Mouse (Mus musculus) midbrain, embryonic 13.5 days (tissue): ENCODE results near the gene Sod1. TPM values are rescaled to one million over a fixed set of nuclear protein-coding genes. Genes with fewer than 3 reads are reported as not detected.
"Not testable (repeated sequence)": the region's sequence is repeated elsewhere in the genome, so short reads cannot be mapped to it uniquely, and the experiment has no call there.

Experiments
- ATAC-seq: fragments of 200-750 bp; cut with Nextera tagmentation; 2 replicates; pipeline ENCODE4 v1.8.0; 2017; ENCODE audit warnings: mild to moderate bottlenecking, moderate TSS enrichment, moderate library complexity
- H3K27ac ChIP-seq: fragments of 300-500 bp; sonication (generic); 2 replicates; pipeline ENCODE4 v1.5.1; 2015; ENCODE audit warnings: inconsistent platforms, mild to moderate bottlenecking, moderate library complexity
- H3K27me3 ChIP-seq: fragments of 300-500 bp; sonication (generic); 2 replicates; pipeline ENCODE4 v1.6.1; 2015; ENCODE audit warnings: mild to moderate bottlenecking, inconsistent platforms
- H3K36me3 ChIP-seq: fragments of 300-500 bp; sonication (generic); 2 replicates; pipeline ENCODE4 v1.6.1; 2015; ENCODE audit warnings: mild to moderate bottlenecking, inconsistent platforms
- H3K4me1 ChIP-seq: fragments of 300-500 bp; sonication (generic); replicated peaks from 2 replicates; pipeline ENCODE4 v1.6.1; 2015; ENCODE audit warnings: inconsistent platforms
- H3K4me2 ChIP-seq: fragments of 300-500 bp; sonication (generic); replicated peaks from 2 replicates; pipeline ENCODE4 v1.6.1; 2015; ENCODE audit warnings: moderate library complexity, mild to moderate bottlenecking, inconsistent platforms
- H3K4me3 ChIP-seq: fragments of 300-500 bp; sonication (generic); replicated peaks from 2 replicates; pipeline ENCODE4 v1.5.1; 2015; ENCODE audit warnings: mild to moderate bottlenecking, inconsistent platforms
- H3K9ac ChIP-seq: fragments of 300-500 bp; sonication (generic); replicated peaks from 2 replicates; pipeline ENCODE4 v1.6.1; 2015; ENCODE audit warnings: mild to moderate bottlenecking, inconsistent platforms
- H3K9me3 ChIP-seq: fragments of 300-500 bp; sonication (generic); 2 replicates; pipeline ENCODE4 v1.6.1; 2016; ENCODE audit warnings: mild to moderate bottlenecking, inconsistent platforms
- WGBS: fragments of 180-500 bp; shearing (Covaris S2); methylation state at CpG from one replicate; pipeline ENCODE4 v1.1.7; 2015; 5-methylcytosine and 5-hydroxymethylcytosine counted together
- polyA plus RNA-seq: library from polyadenylated mRNA; unstranded; fragments of >200 nt; fragmentation: Nextera tagmentation; extraction: Ambion mirVana; gene quantifications from 2 replicates; pipeline ENCODE4 v1.2.1, GENCODE M21; 2015

Sod1 gene
- polyA plus RNA-seq, 1 experiment from 2014 or later, result 826 TPM

- 92% methylated on average over 10 of the region's 10 CpGs for WGBS
These were observed 13.1 kb downstream of the Sod1 start for GRCm38 (mm10) chr16:90233702-90234101.

GRCm38 (mm10) chr16:90234617-90235016 is 14.1 kb downstream of the Sod1 start:
- Histone ChIP-seq H3K4me1 (no peaks in the 10 kb centered on the region), H3K36me3 (peaks cover 31% of the 10 kb centered on the region), H3K4me2 (no peak overlapping the region), H3K27me3 (no peaks in the 10 kb centered on the region), H3K9me3 (no peaks in the 10 kb centered on the region), H3K9ac (no peak overlapping the region), H3K4me3 (no peak overlapping the region), H3K27ac (no peak overlapping the region)
- ATAC-seq, result no peak
- WGBS, result 83% methylated on average over 6 of the region's 6 CpGs

More at GRCm38 (mm10) chr16:90233702-90234101, 13.1 kb downstream of the Sod1 start:
- no peak overlapping the region for H3K4me3 ChIP-seq
- H3K4me1 ChIP-seq, result no peaks in the 10 kb centered on the region
- no peak overlapping the region for H3K4me2 ChIP-seq
- H3K9ac ChIP-seq, result no peak overlapping the region
- H3K9me3 ChIP-seq, result no peaks in the 10 kb centered on the region
- no peaks in the 10 kb centered on the region for H3K27me3 ChIP-seq
- H3K36me3 ChIP-seq, result peaks cover 28% of the 10 kb centered on the region
- ATAC-seq, result no peak
- no peak overlapping the region for H3K27ac ChIP-seq

- no peaks in the 10 kb centered on the region for H3K27me3 ChIP-seq
- H3K36me3 ChIP-seq, result peaks cover 31% of the 10 kb centered on the region
- no peaks in the 10 kb centered on the region for H3K4me1 ChIP-seq
- WGBS, result 95% methylated on average over 3 of the region's 3 CpGs
- no peak overlapping the region for H3K4me3 ChIP-seq
- no peaks in the 10 kb centered on the region for H3K9me3 ChIP-seq
- no peak for ATAC-seq
- H3K4me2 ChIP-seq, result no peak overlapping the region
- no peak overlapping the region for H3K27ac ChIP-seq
- no peak overlapping the region for H3K9ac ChIP-seq
These were observed 14.6 kb downstream of the Sod1 start for GRCm38 (mm10) chr16:90235188-90235587.

- Histone ChIP-seq H3K4me1 (0 out of 2 replicates have a peak, but pooled peaks cover 3% of the 10 kb centered on the region), H3K36me3 (peaks cover 62% of the 10 kb centered on the region), H3K9ac (no peak overlapping the region), H3K4me2 (no peak overlapping the region), H3K27me3 (no peaks in the 10 kb centered on the region), H3K27ac (no peak overlapping the region), H3K4me3 (no peak overlapping the region), H3K9me3 (no peaks in the 10 kb centered on the region)
- 90% methylated on average over 6 of the region's 6 CpGs for whole genome bisulfite sequencing
- no peak for ATAC-seq
These were observed 18.7 kb downstream of the Sod1 start for GRCm38 (mm10) chr16:90239128-90239746.

- H3K9ac ChIP-seq, result no peak overlapping the region
- no peak overlapping the region for H3K4me3 ChIP-seq
- no peaks in the 10 kb centered on the region for H3K9me3 ChIP-seq
- peaks cover 78% of the 10 kb centered on the region for H3K36me3 ChIP-seq
- no peak for ATAC-seq
- no peak overlapping the region for H3K27ac ChIP-seq
- H3K27me3 ChIP-seq, result no peaks in the 10 kb centered on the region
- no peak overlapping the region for H3K4me2 ChIP-seq
- 0 out of 2 replicates have a peak, but pooled peaks cover 3% of the 10 kb centered on the region for H3K4me1 ChIP-seq
- 89% methylated on average over 4 of the region's 4 CpGs for whole genome bisulfite sequencing
These were observed 21.3 kb downstream of the Sod1 start for GRCm38 (mm10) chr16:90241875-90242274.

GRCm38 (mm10) chr16:90242426-90243304 is 22.1 kb downstream of the Sod1 start:
- 71% methylated on average over 17 of the region's 17 CpGs for WGBS
- Histone ChIP-seq H3K4me3 (no peak overlapping the region), H3K9ac (no peak overlapping the region), H3K36me3 (peaks cover 84% of the 10 kb centered on the region), H3K4me2 (no peak overlapping the region), H3K9me3 (no peaks in the 10 kb centered on the region), H3K4me1 (0 out of 2 replicates have a peak, but pooled peaks cover 3% of the 10 kb centered on the region), H3K27me3 (no peaks in the 10 kb centered on the region), H3K27ac (no peak overlapping the region)
- peak; percentile 50; the same call in 1 of the 2 replicates for ATAC-seq

GRCm38 (mm10) chr16:90250099-90250498 is 29.5 kb downstream of the Sod1 start:
- no peak overlapping the region for H3K9ac ChIP-seq
- H3K36me3 ChIP-seq, result peaks cover 75% of the 10 kb centered on the region
- no peak for ATAC-seq
- no peaks in the 10 kb centered on the region for H3K4me1 ChIP-seq
- H3K27ac ChIP-seq, result no peak overlapping the region
- no peaks in the 10 kb centered on the region for H3K27me3 ChIP-seq
- H3K4me3 ChIP-seq, result no peak overlapping the region
- H3K9me3 ChIP-seq, result no peaks in the 10 kb centered on the region
- H3K4me2 ChIP-seq, result no peak overlapping the region
- 88% methylated on average over 7 of the region's 7 CpGs for WGBS

GRCm38 (mm10) chr16:90251256-90251655 is 30.7 kb downstream of the Sod1 start:
- H3K36me3 ChIP-seq, result peaks cover 68% of the 10 kb centered on the region

GRCm38 (mm10) chr16:90252521-90252920 is 32.0 kb downstream of the Sod1 start:
- H3K36me3 ChIP-seq, result peaks cover 69% of the 10 kb centered on the region
- no peak overlapping the region for H3K4me2 ChIP-seq
- no peaks in the 10 kb centered on the region for H3K4me1 ChIP-seq
- H3K4me3 ChIP-seq, result no peak overlapping the region
- WGBS, result 96% methylated on average over 2 of the region's 2 CpGs
- no peak overlapping the region for H3K9ac ChIP-seq
- no peaks in the 10 kb centered on the region for H3K27me3 ChIP-seq
- ATAC-seq, result no peak
- no peaks in the 10 kb centered on the region for H3K9me3 ChIP-seq
- no peak overlapping the region for H3K27ac ChIP-seq

More at GRCm38 (mm10) chr16:90251256-90251655, 30.7 kb downstream of the Sod1 start:
- not testable (repeated sequence) for H3K27ac ChIP-seq, H3K27me3 ChIP-seq, H3K9ac ChIP-seq, H3K9me3 ChIP-seq, H3K4me3 ChIP-seq, H3K4me2 ChIP-seq, H3K4me1 ChIP-seq, ATAC-seq
- WGBS, result 94% methylated on average over 3 of the region's 3 CpGs

- Histone ChIP-seq H3K4me3 (no peak overlapping the region), H3K36me3 (peaks cover 57% of the 10 kb centered on the region), H3K27me3 (no peaks in the 10 kb centered on the region), H3K27ac (no peak overlapping the region), H3K9me3 (no peaks in the 10 kb centered on the region), H3K4me2 (no peak overlapping the region), H3K9ac (no peak overlapping the region), H3K4me1 (0 out of 2 replicates have a peak, but pooled peaks cover 1% of the 10 kb centered on the region)
- ATAC-seq, result no peak
- WGBS, result 92% methylated on average over 7 of the region's 7 CpGs
These were observed 38.4 kb downstream of the Sod1 start for GRCm38 (mm10) chr16:90258950-90259349.

GRCm38 (mm10) chr16:90259623-90260022 is 39.1 kb downstream of the Sod1 start:
- no peak overlapping the region for H3K9ac ChIP-seq
- WGBS, result 94% methylated on average over 5 of the region's 5 CpGs
- H3K4me3 ChIP-seq, result no peak overlapping the region
- no peaks in the 10 kb centered on the region for H3K9me3 ChIP-seq
- no peaks in the 10 kb centered on the region for H3K27me3 ChIP-seq
- no peak overlapping the region for H3K27ac ChIP-seq
- H3K4me1 ChIP-seq, result 0 out of 2 replicates have a peak, but pooled peaks cover 3% of the 10 kb centered on the region
- ATAC-seq, result no peak
- no peak overlapping the region for H3K4me2 ChIP-seq
- peaks cover 53% of the 10 kb centered on the region for H3K36me3 ChIP-seq

- Histone ChIP-seq H3K36me3 (peaks cover 53% of the 10 kb centered on the region), H3K4me1 (0 out of 2 replicates have a peak, but pooled peaks cover 3% of the 10 kb centered on the region), H3K27me3 (no peaks in the 10 kb centered on the region), H3K4me3 (no peak overlapping the region), H3K9ac (no peak overlapping the region), H3K4me2 (no peak overlapping the region), H3K27ac (no peak overlapping the region; the same call in 1 of the 2 replicates), H3K9me3 (no peaks in the 10 kb centered on the region)
- no peak for ATAC-seq
- WGBS, result 96% methylated on average over 4 of the region's 4 CpGs
These were observed 39.5 kb downstream of the Sod1 start for GRCm38 (mm10) chr16:90260097-90260496.
